Mouse (Mus musculus): ENCODE results near the gene Nos1. TPM values are rescaled to one million over a fixed set of nuclear protein-coding genes. Genes with fewer than 3 reads are reported as not detected.

The Nos1 gene
- polyA plus RNA-seq, 1 experiment from 2014 or later, result 1.3 TPM

- Histone ChIP-seq H3K9ac (replicated peaks) (no peak overlapping the region), H3K9me3 (no peaks in the 10 kb centered on the region), H3K27me3 (no peaks in the 10 kb centered on the region), H3K4me2 (replicated peaks) (no peak overlapping the region), H3K4me3 (replicated peaks) (no peak overlapping the region), H3K27ac (no peak overlapping the region), H3K36me3 (no peaks in the 10 kb centered on the region), H3K4me1 (replicated peaks) (no peaks in the 10 kb centered on the region)
- ATAC-seq, result no peak
- WGBS, result 85% methylated on average over 11 of the region's 11 CpGs
These were observed 21.3 kb downstream of the Nos1 start for GRCm38 (mm10) chr5:117802071-117802521.

DNA sequence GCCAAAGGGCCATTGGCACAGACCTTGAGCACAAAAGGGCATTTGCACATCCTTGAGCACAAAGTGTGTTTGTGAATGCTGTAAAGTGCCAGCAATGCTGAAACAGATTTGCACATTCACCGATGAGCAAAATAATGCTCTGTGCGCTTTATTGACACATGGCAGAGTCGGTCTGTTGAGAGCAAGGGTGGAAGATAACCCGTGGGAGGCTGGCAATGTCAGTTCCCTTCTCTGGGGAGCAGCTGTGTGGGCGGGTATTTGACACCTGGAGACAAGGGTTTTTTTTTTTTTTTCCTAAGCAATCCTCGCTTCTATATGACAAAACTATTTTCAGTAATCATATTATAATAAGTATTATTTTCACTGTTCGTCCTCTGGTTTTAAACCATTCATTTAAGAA, 22.7 kb downstream of the Nos1 start:
- no peak for ATAC-seq
- Histone ChIP-seq H3K27me3 (no peaks in the 10 kb centered on the region), H3K36me3 (no peaks in the 10 kb centered on the region), H3K4me3 (replicated peaks) (no peak overlapping the region), H3K9me3 (no peaks in the 10 kb centered on the region), H3K27ac (no peak overlapping the region), H3K4me2 (replicated peaks) (no peak overlapping the region), H3K9ac (replicated peaks) (no peak overlapping the region), H3K4me1 (replicated peaks) (no peaks in the 10 kb centered on the region)
- WGBS, result 80% methylated on average over 7 of the region's 7 CpGs

GRCm38 (mm10) chr5:117810930-117811329, 30.1 kb downstream of the Nos1 start:
- no peaks in the 10 kb centered on the region for H3K4me1 ChIP-seq (replicated peaks)
- no peak for ATAC-seq
- H3K4me3 ChIP-seq (replicated peaks), result no peak overlapping the region
- no peak overlapping the region for H3K27ac ChIP-seq
- H3K9me3 ChIP-seq, result no peaks in the 10 kb centered on the region
- H3K4me2 ChIP-seq (replicated peaks), result no peak overlapping the region
- 92% methylated on average over 7 of the region's 7 CpGs for WGBS
- H3K36me3 ChIP-seq, result no peaks in the 10 kb centered on the region
- no peak overlapping the region for H3K9ac ChIP-seq (replicated peaks)
- H3K27me3 ChIP-seq, result no peaks in the 10 kb centered on the region

GRCm38 (mm10) chr5:117818800-117819199, 38.0 kb downstream of the Nos1 start:
- 0 out of 2 replicates have a peak, but pooled peaks have one; percentile 4 for ATAC-seq
- Histone ChIP-seq H3K4me3 (replicated peaks) (no peak overlapping the region), H3K27ac (no peak overlapping the region), H3K9ac (replicated peaks) (no peak overlapping the region), H3K4me2 (replicated peaks) (no peak overlapping the region), H3K9me3 (no peaks in the 10 kb centered on the region), H3K36me3 (no peaks in the 10 kb centered on the region), H3K27me3 (no peaks in the 10 kb centered on the region), H3K4me1 (replicated peaks) (peaks cover 3% of the 10 kb centered on the region; the same call in 1 of the 2 replicates)
- 74% methylated on average over 6 of the region's 6 CpGs for WGBS

DNA sequence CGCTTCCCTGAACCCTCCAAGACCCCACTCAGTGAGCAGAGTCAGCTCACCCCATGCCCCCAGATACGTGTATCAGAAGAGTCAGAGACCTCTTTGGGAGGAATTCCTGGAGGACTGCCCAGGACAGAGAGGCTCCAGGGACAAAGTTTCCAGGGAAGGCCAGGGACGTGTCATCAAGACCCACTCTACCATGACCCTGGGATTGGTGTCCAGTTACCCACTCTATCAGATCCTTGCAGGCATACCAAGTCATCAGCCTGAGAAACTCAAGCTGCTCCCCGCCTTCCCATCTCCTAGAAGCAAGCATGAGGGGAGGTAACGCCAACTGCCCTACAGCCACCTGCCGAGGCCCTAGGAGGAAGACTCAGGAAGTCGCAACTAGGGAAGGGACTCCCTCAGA, 39.6 kb downstream of the Nos1 start:
- Histone ChIP-seq H3K36me3 (no peaks in the 10 kb centered on the region), H3K27me3 (no peaks in the 10 kb centered on the region), H3K4me3 (replicated peaks) (no peak overlapping the region), H3K27ac (no peak overlapping the region), H3K9me3 (no peaks in the 10 kb centered on the region; the same call in 1 of the 2 replicates), H3K4me2 (replicated peaks) (no peak overlapping the region), H3K4me1 (replicated peaks) (peaks cover 3% of the 10 kb centered on the region; the same call in 1 of the 2 replicates), H3K9ac (replicated peaks) (no peak overlapping the region)
- no peak for ATAC-seq
- WGBS, result 70% methylated on average over 7 of the region's 7 CpGs

GRCm38 (mm10) chr5:117823811-117824210, 43.0 kb downstream of the Nos1 start:
- Histone ChIP-seq H3K27ac (no peak overlapping the region), H3K4me2 (replicated peaks) (no peak overlapping the region), H3K36me3 (no peaks in the 10 kb centered on the region), H3K9ac (replicated peaks) (no peak overlapping the region), H3K9me3 (no peaks in the 10 kb centered on the region; the same call in 1 of the 2 replicates), H3K27me3 (no peaks in the 10 kb centered on the region), H3K4me3 (replicated peaks) (no peak overlapping the region), H3K4me1 (replicated peaks) (peaks cover 1% of the 10 kb centered on the region; the same call in 1 of the 2 replicates)
- no peak for ATAC-seq
- WGBS, result 90% methylated on average over 9 of the region's 9 CpGs

DNA sequence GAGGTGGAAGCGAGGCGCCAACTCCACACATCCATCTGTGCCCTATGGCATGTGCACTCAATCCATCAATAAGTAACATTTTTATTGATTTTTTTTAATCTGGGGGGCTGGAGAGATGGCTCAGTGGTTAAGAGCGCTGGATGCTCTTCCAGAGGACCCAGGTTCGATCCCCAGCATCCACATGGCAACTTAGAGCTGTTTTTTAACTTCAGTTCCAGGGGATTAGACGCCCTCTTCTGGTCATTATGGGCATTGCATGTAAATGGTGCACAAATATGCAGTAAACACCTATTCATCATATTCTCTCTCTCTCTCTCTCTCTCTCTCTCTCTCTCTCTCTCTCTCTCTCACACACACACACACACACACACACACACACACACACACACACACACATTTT, 43.7 kb downstream of the Nos1 start:
- 75% methylated on average over 5 of the region's 5 CpGs for WGBS
- Histone ChIP-seq H3K27ac (no peak overlapping the region), H3K27me3 (no peaks in the 10 kb centered on the region), H3K4me2 (replicated peaks) (no peak overlapping the region), H3K4me3 (replicated peaks) (no peak overlapping the region), H3K36me3 (no peaks in the 10 kb centered on the region), H3K9me3 (no peaks in the 10 kb centered on the region; the same call in 1 of the 2 replicates), H3K9ac (replicated peaks) (no peak overlapping the region), H3K4me1 (replicated peaks) (no peaks in the 10 kb centered on the region)
- no peak for ATAC-seq

DNA sequence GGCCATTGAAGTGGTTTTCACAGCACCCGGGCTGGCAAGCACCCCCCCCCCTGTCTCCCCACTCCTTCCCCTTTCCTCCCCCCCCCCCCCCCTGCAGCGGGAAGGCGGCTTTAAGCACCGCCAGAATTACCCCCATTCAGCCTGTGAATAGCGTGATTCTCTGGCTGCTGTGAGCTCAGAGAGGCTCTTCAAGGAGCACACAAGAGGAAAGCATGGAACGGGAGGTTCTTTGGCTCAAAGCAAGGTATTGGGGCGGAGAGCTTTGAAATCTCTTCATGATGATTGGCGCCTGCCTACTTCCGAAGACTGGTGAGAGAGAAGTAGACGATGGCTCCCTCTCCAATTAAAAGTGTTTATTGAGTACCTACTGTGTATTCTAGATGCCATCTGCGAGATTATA, 44.5 kb downstream of the Nos1 start:
- Histone ChIP-seq H3K27ac (no peak overlapping the region), H3K9ac (replicated peaks) (no peak overlapping the region), H3K36me3 (no peaks in the 10 kb centered on the region), H3K4me2 (replicated peaks) (no peak overlapping the region), H3K4me1 (replicated peaks) (no peaks in the 10 kb centered on the region), H3K27me3 (no peaks in the 10 kb centered on the region), H3K4me3 (replicated peaks) (no peak overlapping the region), H3K9me3 (no peaks in the 10 kb centered on the region; the same call in 1 of the 2 replicates)
- 52% methylated on average over 11 of the region's 11 CpGs for WGBS
- ATAC-seq, result no peak

- no peaks in the 10 kb centered on the region; the same call in 1 of the 2 replicates for H3K9me3 ChIP-seq
- no peak for ATAC-seq
- no peak overlapping the region for H3K4me3 ChIP-seq (replicated peaks)
- no peaks in the 10 kb centered on the region for H3K27me3 ChIP-seq
- H3K9ac ChIP-seq (replicated peaks), result no peak overlapping the region
- H3K4me1 ChIP-seq (replicated peaks), result no peaks in the 10 kb centered on the region
- no peak overlapping the region for H3K4me2 ChIP-seq (replicated peaks)
- 92% methylated on average over 6 of the region's 6 CpGs for WGBS
- no peak overlapping the region for H3K27ac ChIP-seq
- no peaks in the 10 kb centered on the region for H3K36me3 ChIP-seq
These were observed 46.5 kb downstream of the Nos1 start for GRCm38 (mm10) chr5:117827366-117827765.

DNA sequence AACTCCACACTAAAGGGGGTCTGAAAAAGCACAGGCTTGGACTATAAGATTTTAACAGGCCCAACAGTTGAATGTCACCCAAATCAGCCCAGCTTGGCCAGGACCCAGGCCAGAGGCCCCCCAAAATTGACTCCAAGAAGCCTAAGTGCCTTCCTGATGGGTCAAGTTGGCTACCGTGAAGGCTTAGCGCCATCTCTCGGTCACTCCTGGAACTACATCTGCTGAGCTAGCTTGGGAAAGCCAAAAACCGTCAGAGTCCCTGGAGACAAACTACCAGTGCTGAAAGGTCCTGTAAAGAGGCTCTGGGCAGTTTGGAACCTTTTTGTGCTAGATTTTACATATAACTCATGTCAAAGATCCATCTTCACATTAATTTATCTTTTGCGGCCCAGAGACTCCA, 56.1 kb downstream of the Nos1 start:
- peaks cover 29% of the 10 kb centered on the region for H3K4me1 ChIP-seq (replicated peaks)
- no peak overlapping the region for H3K27ac ChIP-seq
- H3K9me3 ChIP-seq, result no peaks in the 10 kb centered on the region
- no peak overlapping the region for H3K4me3 ChIP-seq (replicated peaks)
- H3K27me3 ChIP-seq, result peaks cover 41% of the 10 kb centered on the region
- no peak overlapping the region for H3K4me2 ChIP-seq (replicated peaks)
- no peak for ATAC-seq
- H3K36me3 ChIP-seq, result no peaks in the 10 kb centered on the region
- WGBS, result 16% methylated on average over 5 of the region's 5 CpGs
- H3K9ac ChIP-seq (replicated peaks), result no peak overlapping the region

DNA sequence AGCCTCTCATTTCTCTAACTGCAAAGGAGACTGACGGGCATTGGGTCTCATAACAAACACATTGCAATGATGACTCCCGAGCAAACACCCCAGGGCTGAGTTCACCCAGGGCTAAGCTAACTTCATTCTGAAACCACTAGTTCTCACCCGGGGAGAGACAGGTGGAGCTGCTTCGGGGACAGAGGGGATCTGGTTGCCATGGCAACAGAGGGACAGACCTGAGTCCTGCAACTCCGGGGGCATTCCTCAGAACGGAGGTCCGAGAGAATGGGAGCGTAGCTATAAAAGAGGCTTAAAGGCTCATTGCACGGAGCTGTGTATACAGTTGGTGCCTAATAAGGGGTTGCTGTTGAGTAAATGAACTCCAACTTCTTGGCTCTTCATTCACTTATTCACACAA, 56.9 kb downstream of the Nos1 start:
- H3K27me3 ChIP-seq, result peaks cover 49% of the 10 kb centered on the region
- no peak overlapping the region for H3K4me3 ChIP-seq (replicated peaks)
- no peaks in the 10 kb centered on the region for H3K9me3 ChIP-seq
- H3K4me2 ChIP-seq (replicated peaks), result no peak overlapping the region
- peaks cover 37% of the 10 kb centered on the region for H3K4me1 ChIP-seq (replicated peaks)
- no peaks in the 10 kb centered on the region for H3K36me3 ChIP-seq
- no peak overlapping the region for H3K27ac ChIP-seq
- no peak for ATAC-seq
- 10% methylated on average over 9 of the region's 9 CpGs for WGBS
- H3K9ac ChIP-seq (replicated peaks), result no peak overlapping the region

DNA sequence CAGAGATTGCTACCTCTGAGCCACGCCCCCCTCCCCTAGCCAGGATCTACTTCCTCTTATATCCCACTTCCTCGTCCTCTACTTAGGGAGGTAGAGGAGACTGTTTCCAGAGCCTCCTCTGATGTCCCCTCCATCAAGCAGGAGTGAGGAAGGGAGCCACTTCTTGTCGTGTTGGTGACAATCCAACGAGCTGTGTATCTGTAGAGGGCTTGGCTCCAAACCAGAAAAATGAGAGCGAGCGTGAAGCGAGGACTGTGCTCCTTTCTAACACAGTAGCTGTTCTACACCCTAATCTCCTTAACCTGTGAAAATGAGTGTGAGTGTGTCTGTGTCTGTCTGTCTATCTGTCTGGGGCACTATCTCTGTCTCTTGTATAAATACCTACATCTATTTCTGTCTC, 58.7 kb downstream of the Nos1 start:
- no peaks in the 10 kb centered on the region for H3K36me3 ChIP-seq
- no peak overlapping the region for H3K27ac ChIP-seq
- peaks cover 67% of the 10 kb centered on the region for H3K27me3 ChIP-seq
- H3K4me2 ChIP-seq (replicated peaks), result no peak overlapping the region
- no peaks in the 10 kb centered on the region for H3K9me3 ChIP-seq
- H3K9ac ChIP-seq (replicated peaks), result no peak overlapping the region
- 82% methylated on average over 7 of the region's 7 CpGs for WGBS
- ATAC-seq, result no peak
- no peak overlapping the region for H3K4me3 ChIP-seq (replicated peaks)
- H3K4me1 ChIP-seq (replicated peaks), result peaks cover 41% of the 10 kb centered on the region

DNA sequence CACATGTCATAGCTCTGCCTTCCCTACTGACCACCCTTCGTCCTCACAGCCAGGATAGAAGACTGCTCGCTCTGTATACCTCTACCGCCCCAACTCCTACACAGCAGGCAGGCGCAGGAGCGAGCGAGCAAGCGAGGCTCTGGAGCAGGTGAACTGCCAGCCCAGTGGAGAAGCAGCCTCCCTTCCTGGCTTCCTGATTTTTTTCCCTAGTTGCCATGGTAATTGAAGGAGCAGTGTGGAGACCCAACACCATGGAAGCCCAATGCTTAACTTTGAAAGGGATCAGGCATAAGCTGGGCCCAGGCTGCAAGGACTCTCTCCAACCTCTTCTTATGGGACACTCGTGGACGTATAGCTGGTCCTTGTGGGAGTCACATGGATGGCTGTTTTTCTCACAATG, 59.4 kb downstream of the Nos1 start:
- Histone ChIP-seq H3K4me3 (replicated peaks) (no peak overlapping the region), H3K27ac (no peak overlapping the region), H3K4me1 (replicated peaks) (peaks cover 41% of the 10 kb centered on the region), H3K9me3 (no peaks in the 10 kb centered on the region), H3K36me3 (no peaks in the 10 kb centered on the region), H3K27me3 (peaks cover 72% of the 10 kb centered on the region), H3K9ac (replicated peaks) (no peak overlapping the region), H3K4me2 (replicated peaks) (no peak overlapping the region)
- 26% methylated on average over 9 of the region's 9 CpGs for WGBS
- peak; percentile 35; the same call in 1 of the 2 replicates for ATAC-seq

All from midbrain, embryonic 13.5 days (tissue).